Mouse (Mus musculus): ENCODE results near the gene Smarcc2.

GRCm38 (mm10) chr10:128509831-128510230, 50.8 kb downstream of the Smarcc2 start:
- no peak for TF ChIP-seq CTCF (IDR thresholded peaks at IDR 0.05; ENCODE audit: control insufficient read depth, insufficient read depth, low read length)
- no peak for TF ChIP-seq POLR2A (IDR thresholded peaks at IDR 0.05; ENCODE audit: borderline replicate concordance, control insufficient read depth, low read depth, low read length)

Measured in bone marrow, adult 2 months (tissue).